Mouse (Mus musculus) heart, embryonic 12.5 days (tissue): ENCODE results near the gene Mapkbp1. TPM values are rescaled to one million over a fixed set of nuclear protein-coding genes. Genes with fewer than 3 reads are reported as not detected.
A peak's percentile ranks its signal among the peaks of the same experiment; 100 is the strongest.

Experiments used
- ATAC-seq: fragments of 200-750 bp; cut with Nextera tagmentation; 2 replicates; pipeline ENCODE4 v1.8.0; 2017; ENCODE audit warnings: moderate TSS enrichment, moderate library complexity; ENCODE audit not compliant: insufficient number of reproducible peaks, low FRiP score
- H3K27ac ChIP-seq: fragments of 300-500 bp; sonication (generic); 2 replicates; pipeline ENCODE4 v1.5.1; 2016; ENCODE audit warnings: mild to moderate bottlenecking, moderate library complexity; ENCODE audit not compliant: poor library complexity, severe bottlenecking
- H3K27me3 ChIP-seq: fragments of 300-500 bp; sonication (generic); replicated peaks from 2 replicates; pipeline ENCODE4 v1.6.1; 2016; ENCODE audit warnings: mild to moderate bottlenecking, moderate library complexity
- H3K36me3 ChIP-seq: fragments of 300-500 bp; sonication (generic); 2 replicates; pipeline ENCODE4 v1.6.1; 2016; ENCODE audit warnings: mild to moderate bottlenecking, moderate library complexity
- H3K4me1 ChIP-seq: fragments of 300-500 bp; sonication (generic); replicated peaks from 2 replicates; pipeline ENCODE4 v1.6.1; 2016; ENCODE audit warnings: mild to moderate bottlenecking
- H3K4me2 ChIP-seq: fragments of 300-500 bp; sonication (generic); 2 replicates; pipeline ENCODE4 v1.6.1; 2016; ENCODE audit warnings: mild to moderate bottlenecking, moderate library complexity
- H3K4me3 ChIP-seq: fragments of 300-500 bp; sonication (generic); 2 replicates; pipeline ENCODE4 v1.5.1; 2016; ENCODE audit warnings: mild to moderate bottlenecking
- H3K9ac ChIP-seq: fragments of 300-500 bp; sonication (generic); 2 replicates; pipeline ENCODE4 v1.6.1; 2016; ENCODE audit warnings: mild to moderate bottlenecking, moderate library complexity
- H3K9me3 ChIP-seq: fragments of 300-500 bp; sonication (generic); replicated peaks from 2 replicates; pipeline ENCODE4 v1.6.1; 2016; ENCODE audit warnings: mild to moderate bottlenecking, moderate library complexity
- WGBS: fragments of 180-500 bp; shearing (Covaris S2); methylation state at CpG from one replicate; pipeline ENCODE4 v1.1.7; 2016; 5-methylcytosine and 5-hydroxymethylcytosine counted together
- polyA plus RNA-seq: library from polyadenylated mRNA; unstranded; fragments of >200 nt; fragmentation: Nextera tagmentation; extraction: Ambion mirVana; gene quantifications from 2 replicates; pipeline ENCODE4 v1.2.1, GENCODE M21; 2016

The Mapkbp1 gene
- polyA plus RNA-seq, 1 experiment from 2014 or later = 3.8 TPM

DNA sequence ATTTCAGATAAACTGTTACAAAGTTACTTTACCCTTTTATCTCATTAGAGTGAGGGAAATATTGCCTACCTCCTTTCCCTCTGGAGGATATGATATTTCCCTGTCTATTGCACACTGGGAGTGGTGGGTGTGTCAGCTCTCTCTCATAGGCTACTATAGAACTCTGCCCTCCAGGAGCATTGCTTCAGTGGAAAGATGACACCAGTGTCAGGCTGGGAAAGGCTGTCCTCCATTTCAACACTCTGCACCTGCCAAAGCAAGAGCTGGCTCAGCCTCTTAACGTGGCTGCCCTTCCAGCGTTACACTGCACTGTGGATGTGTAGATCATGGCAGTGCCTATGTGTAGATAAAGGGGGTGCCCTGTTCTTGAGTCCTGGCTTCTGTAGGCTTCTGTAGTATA, 19.9 kb downstream of the Mapkbp1 start:
- Histone ChIP-seq H3K4me1 (peaks cover 22% of the 10 kb centered on the region), H3K4me2 (no peak overlapping the region), H3K36me3 (no peaks in the 10 kb centered on the region), H3K27me3 (no peaks in the 10 kb centered on the region), H3K9ac (no peak overlapping the region), H3K9me3 (no peaks in the 10 kb centered on the region), H3K4me3 (no peak overlapping the region), H3K27ac (no peak overlapping the region)
- ATAC-seq = no peak
- 63% methylated on average over 2 of the region's 2 CpGs for WGBS

GRCm38 (mm10) chr2:119993515-119993914, 21.0 kb downstream of the Mapkbp1 start:
- Histone ChIP-seq H3K4me2 (no peak overlapping the region), H3K9me3 (no peaks in the 10 kb centered on the region), H3K27me3 (no peaks in the 10 kb centered on the region), H3K9ac (no peak overlapping the region), H3K4me1 (peaks cover 24% of the 10 kb centered on the region), H3K36me3 (no peaks in the 10 kb centered on the region), H3K27ac (no peak overlapping the region), H3K4me3 (no peak overlapping the region)
- 53% methylated on average over 2 of the region's 2 CpGs for WGBS
- no peak for ATAC-seq

- Histone ChIP-seq H3K27me3 (no peaks in the 10 kb centered on the region), H3K36me3 (0 out of 2 replicates have a peak, but pooled peaks cover 2% of the 10 kb centered on the region), H3K9ac (no peak overlapping the region), H3K27ac (peak overlapping the region; percentile 72), H3K4me3 (no peak overlapping the region), H3K4me1 (peaks cover 24% of the 10 kb centered on the region), H3K9me3 (no peaks in the 10 kb centered on the region), H3K4me2 (no peak overlapping the region)
- ATAC-seq = no peak
- 41% methylated on average over 6 of the region's 6 CpGs for WGBS
Observed at GRCm38 (mm10) chr2:119994839-119995238, 22.3 kb downstream of the Mapkbp1 start.

DNA sequence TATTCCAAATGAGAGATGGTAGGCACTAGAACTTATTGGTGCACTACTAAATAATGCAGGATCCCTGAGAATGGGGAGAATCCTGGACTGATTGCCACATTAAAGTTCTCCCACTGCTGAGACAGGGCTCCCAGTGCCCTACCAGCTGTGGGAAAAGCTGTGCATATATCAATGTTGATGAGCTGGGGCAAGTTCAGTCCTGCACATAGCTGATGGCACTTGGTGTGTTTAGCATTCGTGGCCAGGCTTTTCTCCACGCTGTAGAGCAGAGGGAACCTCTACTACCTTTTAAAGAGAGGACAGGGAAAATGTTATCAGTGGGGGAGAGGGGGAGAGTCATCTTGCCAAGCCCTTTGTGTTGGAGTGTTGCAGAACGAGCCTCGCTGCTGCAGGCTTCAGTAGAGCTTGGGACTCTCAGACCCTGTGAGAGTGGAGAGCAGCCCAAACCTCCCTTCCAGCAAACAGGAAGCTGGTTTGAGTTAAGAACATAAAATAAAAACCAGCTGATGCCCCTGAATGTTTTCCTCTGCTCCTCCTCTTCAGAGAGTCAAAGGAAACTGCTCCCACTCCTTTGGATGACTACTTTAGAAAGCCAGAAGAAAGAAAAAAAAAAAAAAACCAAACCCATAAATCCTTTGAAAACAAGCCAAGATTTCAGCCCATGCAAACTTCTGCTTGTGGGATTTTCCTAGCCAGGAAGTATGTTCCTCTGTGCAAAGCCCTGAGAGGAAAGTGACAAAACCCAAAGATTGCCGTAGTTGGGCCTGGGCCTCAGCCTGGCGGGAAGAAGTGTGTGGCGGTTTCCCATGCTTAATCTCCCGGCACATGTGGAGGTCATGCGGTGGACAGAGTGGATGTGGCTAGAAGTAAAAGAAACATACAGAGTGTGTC, 23.1 kb downstream of the Mapkbp1 start:
- peak; percentile 49 for ATAC-seq
- Histone ChIP-seq H3K9me3 (no peaks in the 10 kb centered on the region), H3K4me1 (peaks cover 26% of the 10 kb centered on the region), H3K27me3 (no peaks in the 10 kb centered on the region), H3K4me2 (no peak overlapping the region), H3K27ac (peak overlapping the region; percentile 72), H3K9ac (no peak overlapping the region), H3K36me3 (0 out of 2 replicates have a peak, but pooled peaks cover 2% of the 10 kb centered on the region), H3K4me3 (no peak overlapping the region)
- 35% methylated on average over 9 of the region's 9 CpGs for WGBS

- H3K4me2 ChIP-seq = no peak overlapping the region
- H3K27ac ChIP-seq = no peak overlapping the region
- H3K9me3 ChIP-seq = no peaks in the 10 kb centered on the region
- H3K36me3 ChIP-seq = 0 out of 2 replicates have a peak, but pooled peaks cover 2% of the 10 kb centered on the region
- no peak overlapping the region for H3K4me3 ChIP-seq
- 80% methylated on average over 4 of the region's 4 CpGs for WGBS
- peaks cover 37% of the 10 kb centered on the region for H3K4me1 ChIP-seq
- no peak for ATAC-seq
- H3K9ac ChIP-seq = no peak overlapping the region
- H3K27me3 ChIP-seq = no peaks in the 10 kb centered on the region
Observed at GRCm38 (mm10) chr2:119997354-119997753, 24.9 kb downstream of the Mapkbp1 start.

DNA sequence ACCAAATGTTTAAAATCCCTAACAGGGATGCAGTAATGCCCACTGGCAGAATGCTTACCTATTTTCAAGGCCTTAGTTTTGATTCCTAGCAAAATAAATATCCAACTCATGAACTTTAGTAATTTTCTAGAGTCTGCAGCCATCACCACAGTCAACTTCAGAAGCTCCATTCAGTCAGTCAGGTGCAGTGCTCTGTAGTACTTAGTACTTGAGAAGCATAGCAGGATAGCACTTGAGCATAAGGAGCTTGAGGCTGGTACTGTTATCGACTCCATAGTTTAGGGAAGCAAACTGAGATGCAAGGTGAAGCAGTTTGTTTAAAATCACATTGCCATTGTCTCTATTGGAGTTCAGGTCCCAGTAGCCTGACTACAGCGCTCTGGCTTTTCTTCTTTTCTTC, 27.2 kb downstream of the Mapkbp1 start:
- 0 out of 2 replicates have a peak, but pooled peaks cover 2% of the 10 kb centered on the region for H3K36me3 ChIP-seq
- H3K9me3 ChIP-seq = no peaks in the 10 kb centered on the region
- H3K9ac ChIP-seq = no peak overlapping the region
- no peak overlapping the region for H3K27ac ChIP-seq
- H3K4me1 ChIP-seq = peaks cover 35% of the 10 kb centered on the region
- 85% methylated on average over 2 of the region's 2 CpGs for WGBS
- H3K27me3 ChIP-seq = no peaks in the 10 kb centered on the region
- no peak overlapping the region for H3K4me2 ChIP-seq
- no peak for ATAC-seq
- H3K4me3 ChIP-seq = no peak overlapping the region

GRCm38 (mm10) chr2:120000882-120001584, 28.5 kb downstream of the Mapkbp1 start:
- ATAC-seq = peak; percentile 53; the same call in 1 of the 2 replicates
- Histone ChIP-seq H3K9ac (no peak overlapping the region; the same call in 1 of the 2 replicates), H3K27me3 (no peaks in the 10 kb centered on the region), H3K27ac (peak overlapping the region; percentile 42; the same call in 1 of the 2 replicates), H3K9me3 (no peaks in the 10 kb centered on the region), H3K36me3 (0 out of 2 replicates have a peak, but pooled peaks cover 2% of the 10 kb centered on the region), H3K4me1 (peaks cover 23% of the 10 kb centered on the region), H3K4me2 (no peak overlapping the region), H3K4me3 (no peak overlapping the region)
- 51% methylated on average over 3 of the region's 3 CpGs for WGBS

DNA sequence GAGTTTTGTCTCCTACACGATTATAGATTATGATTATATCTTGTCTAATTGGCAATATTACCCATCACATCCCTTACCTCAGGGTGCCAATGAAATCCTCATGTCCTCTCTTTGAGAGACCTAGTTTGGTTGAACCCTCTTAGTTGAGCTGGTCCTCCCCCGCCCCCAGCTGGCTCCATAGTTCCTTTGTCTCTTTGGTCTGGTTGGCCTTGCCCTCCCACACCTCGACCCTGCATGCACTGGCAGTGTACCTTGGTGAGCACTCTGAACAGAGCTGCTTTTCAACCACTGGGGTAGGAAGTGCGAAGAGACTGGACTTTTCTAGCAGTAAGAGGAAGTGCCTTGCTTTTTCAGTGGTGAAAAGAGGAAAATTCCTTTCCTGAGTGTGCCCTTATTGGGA, 29.5 kb downstream of the Mapkbp1 start:
- H3K4me3 ChIP-seq = no peak overlapping the region
- ATAC-seq = no peak
- WGBS = 67% methylated on average over 4 of the region's 4 CpGs
- H3K27ac ChIP-seq = no peak overlapping the region
- H3K4me2 ChIP-seq = no peak overlapping the region
- no peaks in the 10 kb centered on the region for H3K9me3 ChIP-seq
- no peak overlapping the region for H3K9ac ChIP-seq
- H3K27me3 ChIP-seq = no peaks in the 10 kb centered on the region
- H3K4me1 ChIP-seq = peaks cover 19% of the 10 kb centered on the region
- H3K36me3 ChIP-seq = 0 out of 2 replicates have a peak, but pooled peaks cover 2% of the 10 kb centered on the region

DNA sequence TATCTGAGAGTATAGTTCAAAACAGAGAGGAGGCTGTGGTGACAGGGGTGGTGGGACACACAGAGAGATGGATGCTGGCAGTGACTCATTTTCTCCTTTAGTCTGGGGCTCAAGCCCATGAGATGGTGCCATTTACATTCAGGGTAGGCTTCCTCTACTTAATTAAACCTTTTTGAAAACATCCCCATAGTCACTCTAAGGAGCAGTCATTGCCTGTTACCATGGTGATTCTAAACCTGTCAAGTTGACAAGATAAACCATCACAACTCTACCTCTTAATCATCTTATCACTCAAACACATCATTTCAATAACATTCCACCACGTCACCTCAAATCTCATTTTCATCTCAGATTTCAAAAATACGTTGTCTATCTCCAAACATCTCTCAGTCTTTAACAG, 31.5 kb downstream of the Mapkbp1 start:
- peaks cover 18% of the 10 kb centered on the region for H3K4me1 ChIP-seq
- no peaks in the 10 kb centered on the region for H3K9me3 ChIP-seq
- H3K27me3 ChIP-seq = no peaks in the 10 kb centered on the region
- no peaks in the 10 kb centered on the region for H3K36me3 ChIP-seq
- no peak for ATAC-seq
- no peak overlapping the region for H3K9ac ChIP-seq
- H3K4me2 ChIP-seq = no peak overlapping the region
- no peak overlapping the region for H3K4me3 ChIP-seq
- H3K27ac ChIP-seq = no peak overlapping the region
- WGBS = 75% methylated on average over 2 of the region's 2 CpGs

GRCm38 (mm10) chr2:120006696-120007095, 34.2 kb downstream of the Mapkbp1 start:
- 91% methylated on average over 7 of the region's 7 CpGs for WGBS
- Histone ChIP-seq H3K4me3 (no peak overlapping the region), H3K36me3 (no peaks in the 10 kb centered on the region), H3K27me3 (no peaks in the 10 kb centered on the region), H3K9me3 (no peaks in the 10 kb centered on the region), H3K27ac (no peak overlapping the region), H3K4me1 (peaks cover 5% of the 10 kb centered on the region; the same call in 1 of the 2 replicates), H3K9ac (no peak overlapping the region), H3K4me2 (no peak overlapping the region)
- no peak for ATAC-seq

- WGBS = 82% methylated on average over 4 of the region's 4 CpGs
- Histone ChIP-seq H3K27me3 (no peaks in the 10 kb centered on the region), H3K4me3 (no peak overlapping the region), H3K36me3 (no peaks in the 10 kb centered on the region), H3K9me3 (no peaks in the 10 kb centered on the region), H3K4me1 (peaks cover 7% of the 10 kb centered on the region), H3K27ac (no peak overlapping the region), H3K4me2 (no peak overlapping the region), H3K9ac (no peak overlapping the region)
- no peak for ATAC-seq
Observed at GRCm38 (mm10) chr2:120007680-120008210, 35.2 kb downstream of the Mapkbp1 start.
